Mouse (Mus musculus) MEL (cell line): ENCODE data around the gene Nadk2. TPM values are rescaled to one million over a fixed set of nuclear protein-coding genes. Genes with fewer than 3 reads are reported as not detected.

Experiments used
- DNase-seq: peaks from one replicate; pipeline ENCODE4 v3.0.0; 2011; ENCODE audit warnings: low read depth, low spot score
- H3K27ac ChIP-seq: 2 replicates; pipeline ENCODE4 v1.5.1; 2012; ENCODE audit warnings: low read depth, mild to moderate bottlenecking, control low read depth, low read length, moderate library complexity; ENCODE audit not compliant: control insufficient read depth
- H3K27me3 ChIP-seq, 2 experiments: fragments of 150-350 bp in 1 of 2; sonication (generic) in 1 of 2; 2 replicates each; pipeline ENCODE4 v1.6.1; 2012; ENCODE audit warnings: low read length in 2 of 2, mild to moderate bottlenecking in 2 of 2, improper control_type of control experiment in 1 of 2, moderate library complexity in 1 of 2; ENCODE audit not compliant: insufficient read depth in 2 of 2, control insufficient read depth in 1 of 2
- H3K36me3 ChIP-seq, 2 experiments: 2 replicates each; pipeline ENCODE4 v1.6.1; 2012 to 2014; ENCODE audit warnings: low read length in 2 of 2, improper control_type of control experiment in 1 of 2, inconsistent platforms in 1 of 2, mild to moderate bottlenecking in 1 of 2; ENCODE audit not compliant: insufficient read depth in 2 of 2, control insufficient read depth in 1 of 2
- H3K4me1 ChIP-seq, 2 experiments: fragments of 150-350 bp in 1 of 2; sonication (generic) in 1 of 2; 2 replicates each; pipeline ENCODE4 v1.6.1; 2012; ENCODE audit warnings: low read length in 2 of 2, improper control_type of control experiment in 1 of 2, mild to moderate bottlenecking in 1 of 2; ENCODE audit not compliant: insufficient read depth in 2 of 2, control insufficient read depth in 1 of 2
- H3K4me3 ChIP-seq, 2 experiments: fragments of 150-350 bp in 1 of 2; sonication (generic) in 1 of 2; 2 replicates each; pipeline ENCODE4 v1.5.1; 2012; ENCODE audit warnings: low read depth in 2 of 2, low read length in 2 of 2, mild to moderate bottlenecking in 2 of 2, moderate library complexity in 2 of 2, control low read depth in 1 of 2, improper control_type of control experiment in 1 of 2; ENCODE audit not compliant: control insufficient read depth in 1 of 2, insufficient read depth in 1 of 2
- H3K79me2 ChIP-seq: 2 replicates; pipeline ENCODE4 v1.6.1; 2012; ENCODE audit warnings: mild to moderate bottlenecking, low read length, moderate library complexity; ENCODE audit not compliant: control insufficient read depth, poor library complexity, insufficient read depth
- H3K9ac ChIP-seq: 2 replicates; pipeline ENCODE4 v1.6.1; 2012; ENCODE audit warnings: low read depth, mild to moderate bottlenecking, control low read depth, low read length, moderate library complexity; ENCODE audit not compliant: control insufficient read depth, poor library complexity, severe bottlenecking
- H3K9me3 ChIP-seq: fragments of 150-350 bp; sonication (generic); replicated peaks from 2 replicates; pipeline ENCODE4 v1.6.1; 2012; ENCODE audit warnings: mild to moderate bottlenecking, low read length, improper control_type of control experiment, moderate library complexity; ENCODE audit not compliant: insufficient read depth
- CHD1 ChIP-seq: IDR thresholded peaks from 2 replicates; pipeline ENCODE4 v1.6.1; 2012; ENCODE audit warnings: low read depth, mild to moderate bottlenecking, inconsistent platforms, low read length, improper control_type of control experiment
- ELF1 ChIP-seq: IDR thresholded peaks from 2 replicates; pipeline ENCODE4 v1.6.1; 2014; ENCODE audit warnings: low read depth, mild to moderate bottlenecking, inconsistent platforms, low read length, improper control_type of control experiment, moderate library complexity
- GABPA ChIP-seq: IDR thresholded peaks from 2 replicates; pipeline ENCODE4 v1.6.1; 2012; ENCODE audit warnings: low read depth, mild to moderate bottlenecking, inconsistent platforms, low read length, improper control_type of control experiment, moderate library complexity
- GATA1 ChIP-seq: IDR thresholded peaks from 2 replicates; pipeline ENCODE4 v1.6.1; 2011; ENCODE audit warnings: low read depth, low read length, improper control_type of control experiment
- HCFC1 ChIP-seq: IDR thresholded peaks from 2 replicates; pipeline ENCODE4 v1.6.1; 2012; ENCODE audit warnings: low read depth, mild to moderate bottlenecking, inconsistent platforms, low read length, improper control_type of control experiment, moderate library complexity
- JUND ChIP-seq: IDR thresholded peaks from 2 replicates; pipeline ENCODE4 v1.6.1; 2011; ENCODE audit warnings: low read depth, mild to moderate bottlenecking, improper control_type of control experiment, low read length
- MAFK ChIP-seq: IDR thresholded peaks from 2 replicates; pipeline ENCODE4 v1.6.1; 2011; ENCODE audit warnings: low read depth, mild to moderate bottlenecking, low read length, improper control_type of control experiment, borderline replicate concordance
- MAX ChIP-seq: IDR thresholded peaks from 2 replicates; pipeline ENCODE4 v1.6.1; 2011; ENCODE audit warnings: low read length, improper control_type of control experiment
- MAZ ChIP-seq: IDR thresholded peaks from 2 replicates; pipeline ENCODE4 v1.6.1; 2012; ENCODE audit warnings: low read depth, mild to moderate bottlenecking, inconsistent platforms, low read length, improper control_type of control experiment
- MEF2A ChIP-seq: IDR thresholded peaks from 2 replicates; pipeline ENCODE4 v1.6.1; 2014; ENCODE audit warnings: low read depth, mild to moderate bottlenecking, inconsistent platforms, low read length, improper control_type of control experiment; ENCODE audit not compliant: poor library complexity, insufficient replicate concordance, severe bottlenecking; ENCODE audit errors: extremely low read depth
- MXI1 ChIP-seq: IDR thresholded peaks from 2 replicates; pipeline ENCODE4 v1.6.1; 2011; ENCODE audit warnings: mild to moderate bottlenecking, low read depth, low read length, improper control_type of control experiment
- MYB ChIP-seq: IDR thresholded peaks from 2 replicates; pipeline ENCODE4 v1.6.1; 2011; ENCODE audit warnings: mild to moderate bottlenecking, low read depth, low read length, improper control_type of control experiment
- MYC ChIP-seq: IDR thresholded peaks from 2 replicates; pipeline ENCODE4 v1.6.1; 2011; ENCODE audit warnings: low read depth, mild to moderate bottlenecking, low read length, improper control_type of control experiment, moderate library complexity
- NELFE ChIP-seq: IDR thresholded peaks from 2 replicates; pipeline ENCODE4 v1.6.1; 2011; ENCODE audit warnings: low read depth, low read length, improper control_type of control experiment
- POLR2A ChIP-seq, 2 experiments: IDR thresholded peaks; 2 replicates each; pipeline ENCODE4 v1.6.1; 2011 to 2012; ENCODE audit warnings: low read length in 2 of 2, mild to moderate bottlenecking in 2 of 2, control low read depth in 1 of 2, improper control_type of control experiment in 1 of 2, low read depth in 1 of 2, moderate library complexity in 1 of 2; ENCODE audit not compliant: control insufficient read depth in 1 of 2, insufficient read depth in 1 of 2, poor library complexity in 1 of 2
- RCOR1 ChIP-seq: IDR thresholded peaks from 2 replicates; pipeline ENCODE4 v1.6.1; 2012; ENCODE audit warnings: low read depth, mild to moderate bottlenecking, inconsistent platforms, low read length, improper control_type of control experiment
- SMC3 ChIP-seq: IDR thresholded peaks from 2 replicates; pipeline ENCODE4 v1.6.1; 2011; ENCODE audit warnings: low read depth, low read length, improper control_type of control experiment
- TBP ChIP-seq: IDR thresholded peaks from 2 replicates; pipeline ENCODE4 v1.8.0; 2011; ENCODE audit warnings: low read depth, low read length, improper control_type of control experiment
- UBTF ChIP-seq: IDR thresholded peaks from 2 replicates; pipeline ENCODE4 v1.6.1; 2012; ENCODE audit warnings: low read depth, mild to moderate bottlenecking, inconsistent platforms, low read length, improper control_type of control experiment, moderate library complexity, borderline replicate concordance; ENCODE audit not compliant: insufficient read depth
- USF2 ChIP-seq, 2 experiments: IDR thresholded peaks; 2 replicates each; pipeline ENCODE4 v1.6.1; 2011 to 2012; ENCODE audit warnings: improper control_type of control experiment in 2 of 2, low read length in 2 of 2, borderline replicate concordance in 1 of 2, inconsistent platforms in 1 of 2, low read depth in 1 of 2, mild to moderate bottlenecking in 1 of 2; ENCODE audit not compliant: insufficient read depth in 1 of 2
- ZNF384 ChIP-seq: IDR thresholded peaks from 2 replicates; pipeline ENCODE4 v1.6.1; 2012; ENCODE audit warnings: low read depth, mild to moderate bottlenecking, inconsistent platforms, low read length, improper control_type of control experiment
- polyA plus RNA-seq, 2 experiments: library from polyadenylated mRNA; stranded (reverse) in 1 of 2; unstranded in 1 of 2; fragments of >175 nt in 1 of 2; fragments of >200 nt in 1 of 2; gene quantifications; 2 replicates each; pipeline versions ENCODE4 v1.2.1 to v1.2.4; 2012; ENCODE audit warnings: low replicate concordance in 2 of 2, low read depth in 1 of 2; ENCODE audit not compliant: insufficient read length in 2 of 2, insufficient read depth in 1 of 2, missing spikeins in 1 of 2
- total RNA-seq: library from RNA; depleted of rRNA; stranded (reverse); fragments of 300-350 nt; gene quantifications from 2 replicates; pipeline ENCODE4 v1.2.3, GENCODE M21; 2012

Nadk2 gene
- total and polyA plus RNA-seq, 3 experiments: 168 to 659 (median 361) TPM

DNA sequence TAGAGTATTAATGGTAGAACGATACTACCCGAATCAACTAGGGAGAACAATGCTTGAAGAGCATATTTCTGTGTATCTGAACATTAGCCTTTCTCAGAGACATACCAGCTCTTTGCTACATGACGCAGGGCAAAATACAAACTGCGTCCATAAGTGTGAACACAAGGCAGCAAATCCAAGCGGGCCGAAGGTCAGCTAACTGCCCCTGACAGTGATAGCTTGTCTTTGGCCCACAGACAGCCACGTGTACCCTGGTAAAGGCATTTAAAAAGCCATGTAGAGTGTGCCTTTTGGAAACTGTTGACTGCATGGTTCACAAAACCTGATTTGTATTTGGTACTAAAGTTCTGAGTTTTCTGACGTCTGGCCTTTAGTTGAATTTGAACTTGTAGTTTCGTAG is 11.7 kb downstream of the Nadk2 start:
- peaks cover 23 to 28% of the 10 kb centered on the region in 2 experiments for H3K4me1 ChIP-seq
- H3K36me3 ChIP-seq: peaks cover 42 to 44% of the 10 kb centered on the region in 2 experiments

DNA sequence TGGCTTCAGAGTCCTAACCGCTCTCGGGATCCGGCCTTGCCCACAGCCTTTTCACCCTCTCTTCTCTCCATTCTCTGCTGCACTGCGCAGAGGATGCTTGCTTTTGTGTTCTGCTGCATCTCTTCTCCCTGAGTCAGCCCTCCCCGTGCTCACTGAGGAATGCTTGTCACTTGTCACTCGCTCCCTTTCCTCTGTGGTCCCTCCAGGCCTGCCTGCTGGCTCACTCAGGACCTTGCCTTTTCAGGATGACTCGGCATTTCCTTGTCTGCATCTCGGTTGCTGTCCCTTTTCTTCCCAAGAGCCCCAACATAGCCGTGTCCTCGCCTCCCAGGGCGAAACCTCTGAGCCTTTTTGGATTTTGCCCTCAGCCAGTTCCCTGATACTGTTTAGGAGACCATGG is 15.8 kb downstream of the Nadk2 start:
- Histone ChIP-seq H3K4me3 (no peak overlapping the region), H3K79me2 (peaks cover 13% of the 10 kb centered on the region), H3K27ac (no peak overlapping the region), H3K27me3 (no peaks in the 10 kb centered on the region), H3K9me3 (no peaks in the 10 kb centered on the region), H3K4me1 (peaks cover 17 to 29% of the 10 kb centered on the region in 2 experiments), H3K36me3 (peaks cover 39 to 74% of the 10 kb centered on the region in 2 experiments), H3K9ac (no peak overlapping the region)
- peak; percentile 74; the same call in 1 of the 2 replicates for TF ChIP-seq GABPA
- TF ChIP-seq MAFK: 0 out of 2 replicates have a peak, but pooled peaks have one; percentile 7
- no peak for TF ChIP-seq POLR2A (IDR thresholded peaks at IDR 0.05; ENCODE audit: control insufficient read depth in 1 of 2, insufficient read depth in 1 of 2, low read depth in 1 of 2, low read length in 2 of 2, poor library complexity in 1 of 2)
- TF ChIP-seq RCOR1: no peak
- DNase-seq: no peak

More for the DNA sequence above, 11.7 kb downstream of the Nadk2 start:
- TF ChIP-seq MYB (no peak), HCFC1 (no peak), SMC3 (no peak), MAZ (no peak), UBTF (no peak), USF2 (IDR thresholded peaks at IDR 0.05; ENCODE audit: borderline replicate concordance in 1 of 2, insufficient read depth in 1 of 2, low read depth in 1 of 2, low read length in 2 of 2) (no peak), CHD1 (no peak), GATA1 (no peak), RCOR1 (no peak), ZNF384 (no peak), MXI1 (no peak), MAX (no peak), MYC (no peak), MEF2A (no peak), TBP (no peak), ELF1 (no peak), NELFE (no peak), JUND (no peak), MAFK (no peak)
- TF ChIP-seq, all 39 proteins: peak for 0
- no peak for DNase-seq
- no peak overlapping the region for H3K9ac ChIP-seq
- no peaks in the 10 kb centered on the region for H3K27me3 ChIP-seq
- no peak overlapping the region for H3K4me3 ChIP-seq
- no peaks in the 10 kb centered on the region for H3K9me3 ChIP-seq
- H3K27ac ChIP-seq: no peak overlapping the region
- peaks cover 41% of the 10 kb centered on the region for H3K79me2 ChIP-seq
